Mouse (Mus musculus) right cerebral cortex, postnatal 14 days (tissue): ENCODE measurements around the gene Gm20388.

Source experiments
- DNase-seq: peaks from one replicate; pipeline ENCODE4 v3.0.0; 2022

The Gm20388 gene

DNA sequence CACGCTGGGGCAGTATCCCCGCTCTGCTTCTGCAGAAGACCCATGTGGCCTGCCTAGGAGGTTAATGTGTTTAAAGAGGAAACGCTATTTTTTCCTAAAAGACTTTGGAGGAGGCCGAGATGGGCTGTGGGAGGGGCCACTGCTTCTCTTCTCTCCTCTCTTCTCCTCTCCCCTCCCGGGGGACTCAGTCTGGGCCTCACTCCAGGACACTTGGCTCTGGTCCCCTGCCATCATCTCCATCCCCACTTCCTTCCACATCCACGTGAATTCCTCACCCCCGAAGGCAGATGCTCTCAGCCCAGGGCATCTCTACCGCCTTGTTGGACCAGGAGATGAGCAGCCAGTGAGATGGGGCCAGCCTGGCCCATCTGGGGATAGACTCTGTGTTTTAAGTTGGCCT, 2283.8 kb downstream of the Gm20388 start:
- DNase-seq = no peak

- no peak for DNase-seq
Measured at GRCm38 (mm10) chr8:122197342-122197741, 2286.7 kb downstream of the Gm20388 start.

GRCm38 (mm10) chr8:122198378-122199025, 2287.9 kb downstream of the Gm20388 start:
- no peak for DNase-seq

DNA sequence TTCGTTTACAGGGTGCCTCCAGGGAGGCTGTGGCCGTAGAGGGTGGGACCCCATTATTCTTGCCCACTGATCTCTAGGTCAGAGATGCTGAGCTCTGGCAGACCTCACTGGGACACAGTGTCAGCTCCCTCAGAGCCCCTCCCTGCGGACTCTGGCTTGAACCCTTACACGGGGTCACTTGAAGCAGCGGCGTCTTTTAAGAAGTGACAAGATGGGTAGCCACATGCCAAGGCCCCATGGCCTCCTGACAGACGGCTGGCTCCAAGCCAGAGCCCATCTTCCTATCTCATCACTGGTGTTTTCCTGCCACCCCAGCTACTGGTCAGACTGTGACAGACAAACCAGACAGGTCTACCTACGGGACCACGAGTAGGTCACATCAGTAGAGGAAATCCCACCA, 2288.6 kb downstream of the Gm20388 start:
- DNase-seq = no peak

- no peak for DNase-seq
Measured at GRCm38 (mm10) chr8:122199841-122200240, 2289.2 kb downstream of the Gm20388 start.

DNA sequence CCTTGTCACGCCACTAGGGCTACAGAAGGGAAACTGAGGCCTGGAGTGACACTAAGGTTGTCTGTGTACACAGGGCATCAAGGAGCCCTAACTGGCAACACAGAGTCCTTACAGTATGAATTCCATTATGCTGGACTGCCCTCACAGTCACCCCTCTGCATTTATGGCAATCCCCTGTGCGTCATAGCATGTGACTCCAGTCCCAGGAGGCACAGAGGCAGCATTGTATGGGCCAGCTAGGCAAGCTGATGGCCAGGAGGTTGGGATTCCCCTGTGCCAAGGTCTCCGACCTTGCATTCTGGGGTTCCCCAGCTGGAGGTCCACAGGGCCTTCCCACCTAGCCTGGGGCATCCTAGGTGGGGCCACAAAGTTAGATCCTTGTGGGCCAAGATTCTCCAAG, 2300.9 kb downstream of the Gm20388 start:
- DNase-seq = no peak

DNA sequence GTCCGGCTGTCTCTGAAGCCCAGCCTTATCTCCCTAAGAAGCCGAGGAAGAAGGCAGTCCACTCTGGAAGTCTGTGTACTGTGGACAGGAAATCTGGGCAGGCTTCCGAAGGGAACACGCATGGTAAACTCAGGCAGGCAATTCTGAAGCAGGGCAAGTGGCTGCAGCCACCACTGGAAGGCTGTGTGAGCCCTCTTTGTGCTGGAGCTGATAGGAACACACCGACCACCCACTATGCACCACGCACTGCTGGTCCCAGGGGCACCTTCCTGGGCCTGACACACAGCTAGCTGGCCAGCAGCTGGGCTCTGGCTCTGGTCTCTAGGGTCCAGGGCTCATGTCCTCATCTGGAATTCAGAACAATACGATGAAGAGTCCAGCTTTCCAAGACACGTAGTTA, 2305.0 kb downstream of the Gm20388 start:
- DNase-seq = no peak

- no peak for DNase-seq
Measured at GRCm38 (mm10) chr8:122216433-122216832, 2305.8 kb downstream of the Gm20388 start.

- DNase-seq = no peak
Measured at GRCm38 (mm10) chr8:122217456-122218177, 2307.0 kb downstream of the Gm20388 start.

DNA sequence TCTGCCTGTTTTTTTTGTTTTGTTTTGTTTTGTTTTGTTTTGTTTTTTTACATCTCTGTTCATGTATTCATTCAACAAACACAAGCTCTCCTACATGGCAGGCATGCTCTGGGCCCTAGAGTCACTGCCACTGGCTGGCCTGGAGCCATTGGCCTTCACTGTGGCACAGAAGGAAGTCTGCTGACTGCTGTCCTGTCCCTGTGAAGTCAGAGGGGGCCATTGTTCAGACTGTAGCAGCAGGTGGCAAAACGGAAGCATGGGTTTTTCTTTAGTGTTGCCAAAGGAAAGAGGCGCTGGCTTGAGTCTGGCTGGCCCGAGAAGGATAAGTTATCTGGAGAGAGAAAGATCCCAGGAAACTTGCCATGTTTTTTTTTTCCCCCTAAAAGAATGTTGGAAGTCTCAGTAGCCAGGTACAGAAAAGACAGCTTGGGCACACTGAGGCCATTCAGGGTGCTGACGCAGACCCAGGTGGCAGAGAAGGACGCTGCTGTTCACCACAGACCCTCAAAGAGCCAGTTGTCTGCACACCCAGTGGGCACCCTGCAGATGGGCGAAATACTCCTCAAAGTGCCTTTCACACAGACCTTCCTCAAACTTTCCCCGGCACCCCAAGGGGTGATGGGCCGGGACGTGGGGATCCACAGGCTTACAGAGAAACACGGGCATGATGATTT, 2313.5 kb downstream of the Gm20388 start:
- peak; percentile 34 for DNase-seq

- DNase-seq = no peak
Measured at GRCm38 (mm10) chr8:122224650-122225022, 2314.0 kb downstream of the Gm20388 start.

GRCm38 (mm10) chr8:122225446-122225845, 2314.8 kb downstream of the Gm20388 start:
- DNase-seq = no peak

- DNase-seq = no peak
Measured at GRCm38 (mm10) chr8:122227345-122227744, 2316.7 kb downstream of the Gm20388 start.

DNA sequence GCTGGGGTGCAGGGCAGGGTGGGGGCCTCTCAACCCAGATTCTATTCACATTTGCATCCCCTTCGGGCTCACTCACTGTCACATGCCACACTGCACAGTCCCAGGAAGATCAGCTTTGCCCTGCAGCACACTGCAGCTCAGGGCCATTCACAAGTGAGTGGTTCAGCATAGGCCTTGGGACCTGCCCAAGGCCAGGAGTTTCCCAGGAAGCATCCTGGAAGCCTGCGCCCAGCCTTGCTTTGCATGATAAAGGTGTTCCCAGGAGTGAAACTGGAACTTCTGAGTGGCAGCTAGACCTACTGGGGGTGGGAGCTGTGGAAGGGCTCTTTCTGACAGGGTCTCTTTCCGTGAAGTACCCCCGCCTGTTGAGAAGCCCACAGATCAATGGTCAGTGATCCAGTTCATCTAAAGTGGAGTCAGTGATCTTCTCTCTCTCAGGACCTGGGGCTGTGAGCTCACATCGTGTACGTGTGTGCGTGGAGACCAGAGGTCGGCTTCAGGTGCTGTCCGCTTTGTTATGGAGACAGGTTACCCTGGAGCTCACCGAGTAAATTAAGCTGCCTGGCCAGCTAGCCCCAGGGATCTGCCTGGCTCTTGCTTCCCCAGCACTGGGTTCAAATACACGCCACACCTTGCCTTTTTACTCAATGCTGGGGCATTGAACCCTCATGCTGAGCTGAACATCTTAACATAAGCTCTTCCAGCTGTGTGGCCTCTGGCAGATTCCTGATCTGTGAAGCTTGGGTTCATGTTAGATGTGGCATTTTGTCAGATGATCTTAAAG, 2318.3 kb downstream of the Gm20388 start:
- DNase-seq = no peak

- DNase-seq = no peak
Measured at GRCm38 (mm10) chr8:122229819-122230711, 2319.4 kb downstream of the Gm20388 start.

GRCm38 (mm10) chr8:122230712-122231337, 2320.2 kb downstream of the Gm20388 start:
- peak; percentile 82 for DNase-seq

DNA sequence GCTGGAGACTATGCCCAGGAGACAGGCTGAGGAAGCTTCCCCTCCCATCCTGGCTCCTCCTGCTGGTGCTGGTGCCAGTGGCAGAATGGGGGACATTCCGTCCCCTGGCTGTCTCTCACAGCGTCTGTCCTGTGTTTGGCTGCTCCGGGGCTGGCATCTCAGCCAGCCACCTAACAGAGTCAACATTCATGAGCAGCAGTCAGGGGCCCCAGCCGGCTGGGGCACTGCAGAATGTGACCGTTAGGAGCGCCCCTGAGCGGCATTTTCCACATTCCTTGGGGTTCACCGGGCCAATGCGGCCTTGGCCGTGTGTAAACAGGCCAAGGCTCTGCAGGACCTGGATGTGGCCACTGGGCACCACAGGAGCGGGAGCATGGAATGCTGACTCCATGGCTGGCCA, 2323.4 kb downstream of the Gm20388 start:
- DNase-seq = no peak

DNA sequence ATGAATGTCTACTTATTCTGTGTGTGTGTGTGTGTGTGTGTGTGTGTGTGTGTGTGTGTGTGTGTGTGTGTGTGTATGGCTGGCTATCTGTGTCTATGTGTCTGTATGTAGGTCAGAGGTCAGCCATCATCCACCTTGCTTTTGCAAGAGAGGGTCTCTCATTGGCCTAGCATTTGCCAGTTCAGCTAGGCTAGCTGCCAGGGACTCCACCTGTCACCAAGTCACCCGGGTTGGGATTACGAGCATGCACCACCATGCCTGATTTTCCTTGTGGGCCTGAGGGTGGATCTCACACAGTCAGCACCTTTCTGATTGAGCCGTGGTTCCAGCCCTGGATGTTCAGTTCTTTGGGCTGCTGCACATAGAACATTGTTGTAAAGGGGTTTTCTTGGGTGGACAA, 2325.9 kb downstream of the Gm20388 start:
- no peak for DNase-seq

- DNase-seq = no peak
Measured at GRCm38 (mm10) chr8:122238225-122238624, 2327.6 kb downstream of the Gm20388 start.

DNA sequence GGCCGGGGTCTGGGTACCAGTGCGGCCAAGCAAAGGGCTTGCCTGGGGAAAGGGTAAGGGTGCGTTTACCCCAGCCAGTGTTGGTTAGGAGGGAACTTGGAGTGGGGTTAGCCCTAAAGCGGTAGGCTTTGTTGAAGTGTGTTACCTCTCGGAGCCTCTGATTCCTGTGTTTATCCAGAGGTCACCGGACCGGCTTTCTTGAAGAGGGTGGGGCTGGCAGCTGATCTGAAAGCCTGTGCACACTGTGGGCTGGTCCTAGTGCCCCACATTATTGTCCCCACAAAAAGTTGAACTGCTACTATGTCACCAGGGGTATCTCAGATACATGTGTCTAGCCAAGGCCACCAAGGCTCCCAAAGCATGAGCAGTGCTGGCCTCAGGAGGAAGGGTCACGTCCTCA, 2328.1 kb downstream of the Gm20388 start:
- no peak for DNase-seq

DNA sequence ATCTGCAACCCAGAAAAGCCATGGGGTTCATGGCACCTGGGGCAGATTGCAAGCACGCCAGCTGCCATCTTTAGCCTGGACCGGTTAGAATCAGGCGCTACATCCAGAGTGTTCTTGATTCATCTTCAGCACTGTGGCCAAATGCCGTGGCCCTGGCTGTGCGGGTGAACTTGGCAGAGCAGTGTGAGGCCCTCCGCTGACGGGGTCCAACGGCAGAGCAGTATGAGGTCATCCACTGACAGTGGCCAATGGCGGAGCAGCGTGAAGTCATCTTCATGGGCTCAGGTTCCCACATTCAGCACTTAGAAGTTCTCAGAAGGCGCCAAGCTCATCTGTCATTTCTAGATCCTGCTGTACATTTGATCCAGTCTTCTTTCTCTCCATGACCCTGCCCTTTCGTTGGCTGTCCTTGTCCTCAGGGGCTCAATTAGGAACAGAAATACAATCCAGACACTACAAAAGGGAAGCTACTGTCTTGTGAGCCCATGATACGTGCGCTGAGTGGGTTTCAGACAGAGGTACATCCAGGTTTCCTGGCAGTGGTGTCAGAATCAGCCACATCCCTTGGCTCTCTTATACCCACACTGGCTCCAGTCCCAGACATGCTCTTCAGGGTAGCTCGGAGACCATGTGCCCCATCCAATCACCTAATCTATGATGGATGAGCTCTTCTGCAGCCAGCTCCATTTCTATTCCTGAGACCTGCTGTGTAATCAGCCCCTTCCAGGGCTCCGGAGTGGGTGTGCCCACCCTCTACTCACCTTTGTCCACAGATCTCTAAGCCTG, 2329.8 kb downstream of the Gm20388 start:
- no peak for DNase-seq
